Mouse (Mus musculus): ENCODE data around the gene AI661453.

DNA sequence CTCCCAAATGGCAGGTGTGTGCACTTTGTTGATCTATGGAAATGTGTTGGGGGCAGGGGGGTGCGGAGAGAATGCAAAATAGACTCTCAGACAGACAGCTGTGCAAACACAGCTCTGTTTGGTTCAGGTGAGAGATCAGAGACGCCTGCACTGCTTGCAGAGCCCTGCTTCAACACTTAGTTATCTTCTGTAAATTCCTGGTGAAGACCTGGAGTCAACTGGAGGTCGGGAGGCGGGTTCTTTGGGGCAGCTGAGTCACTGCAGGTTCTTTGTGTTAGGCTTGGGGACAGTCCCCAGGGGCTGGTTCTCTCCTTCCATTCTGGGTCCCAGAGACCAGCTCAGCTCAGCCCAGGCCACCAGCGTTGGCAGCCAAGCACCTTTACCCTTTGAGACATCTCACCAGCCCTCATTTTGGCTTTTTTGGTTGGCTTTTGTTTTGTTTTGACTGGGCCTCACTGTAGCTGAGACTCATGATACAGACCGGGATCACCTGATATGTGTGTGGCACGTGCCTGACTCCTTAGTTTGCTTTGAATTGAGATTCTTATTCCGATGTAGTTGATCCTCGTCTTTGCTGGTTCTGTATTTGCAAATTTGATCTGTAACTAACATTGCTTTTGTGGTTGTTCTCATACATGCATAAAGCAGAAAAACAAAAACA is 26.4 kb downstream of the AI661453 start:
- TF ChIP-seq CTCF (IDR thresholded peaks at IDR 0.05): no peak
- TF ChIP-seq EP300 (IDR thresholded peaks at IDR 0.05): no peak

Measured in lung, postnatal 0 days (tissue).